Mouse (Mus musculus) gastrocnemius, postnatal 14 days (tissue): ENCODE results near the gene Ano5. TPM values are rescaled to one million over a fixed set of nuclear protein-coding genes. Genes with fewer than 3 reads are reported as not detected.

Experiments used
- DNase-seq: peaks from one replicate; pipeline ENCODE4 v3.0.0; 2021; ENCODE audit warnings: mixed read lengths
- intact Hi-C: fragments of 180-260 bp; cut with DNase I; formaldehyde crosslinking; loops from one replicate; pipeline ENCODE4 v1.15.1; 2025; ENCODE audit warnings: low total_unique reads
- long read RNA-seq, 2 experiments: library from polyadenylated mRNA; stranded (forward); transcript quantifications; one replicate each; pipeline ENCODE4 v2.0.0; 2021
- total RNA-seq, 2 experiments: library from RNA; stranded (reverse); gene quantifications; 2 replicates each; pipeline ENCODE4 v1.2.3; 2021

Gene Ano5
- total RNA-seq: 10 to 100 TPM; 45.3 to 47.6 TPM
- long read RNA-seq, experiment 1, partial matches to known transcripts: 5 of 13 reads
- long read RNA-seq, experiment 1, other reads (novel, unspliced or antisense): 8 of 13 reads
- long read RNA-seq, experiment 2, full-length matches to known transcripts: 3 of 21 reads
- long read RNA-seq, experiment 2, partial matches to known transcripts: 8 of 21 reads
- long read RNA-seq, experiment 2, other reads (novel, unspliced or antisense): 10 of 21 reads

DNA sequence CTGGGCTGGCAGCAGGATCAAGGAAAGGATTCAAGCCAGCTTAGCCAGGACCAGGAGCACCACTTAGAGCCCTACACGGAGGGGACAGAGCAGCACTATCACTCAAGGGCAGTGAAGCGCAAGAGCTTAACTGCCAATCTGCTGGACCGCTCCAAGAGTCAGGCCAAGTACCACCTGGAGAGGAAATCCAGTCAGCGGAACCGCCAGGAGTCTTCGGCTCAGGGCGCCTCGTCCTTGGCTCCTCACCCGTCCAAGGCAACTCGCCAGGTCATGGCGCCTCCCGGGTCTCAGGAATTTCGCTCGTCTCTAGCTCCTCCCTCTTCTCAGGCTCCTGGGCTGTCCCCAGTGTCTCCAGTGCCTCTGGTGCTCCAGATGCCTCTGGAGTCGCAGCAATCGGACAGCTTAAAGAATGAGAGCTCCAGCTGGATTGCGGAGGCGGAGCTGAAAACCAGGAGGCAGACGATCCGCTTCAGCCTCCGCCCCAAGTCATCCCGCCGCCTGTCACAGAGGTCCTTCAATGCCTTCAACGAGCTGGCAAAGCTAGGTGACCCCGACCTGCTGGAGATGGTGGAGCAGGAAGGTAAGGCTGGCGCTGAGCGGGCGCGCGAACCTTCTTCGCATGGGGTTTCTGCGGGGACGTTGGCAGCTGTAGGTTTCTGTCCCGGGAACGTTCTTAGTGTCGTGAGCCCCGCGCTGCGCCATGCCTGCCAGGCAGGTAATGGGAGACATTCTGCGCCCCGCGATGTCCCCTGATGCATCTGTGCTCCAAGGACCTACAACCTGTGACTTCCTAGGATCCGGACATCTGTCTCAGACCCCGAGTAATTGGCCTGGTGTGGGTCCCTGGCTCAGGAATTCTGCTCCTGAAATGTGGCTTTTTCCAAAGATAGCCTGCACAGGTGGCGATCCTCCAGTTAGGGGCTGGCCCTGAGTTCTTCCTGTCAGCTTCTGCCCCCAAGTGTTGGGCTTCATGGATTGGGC lies at the start of gene Ano5:
Ano5 (plus strand) TSS at position 359 of the 981 bp plus-strand sequence.
- intact Hi-C loops: no loop called here
- peak; percentile 49 for DNase-seq

DNA sequence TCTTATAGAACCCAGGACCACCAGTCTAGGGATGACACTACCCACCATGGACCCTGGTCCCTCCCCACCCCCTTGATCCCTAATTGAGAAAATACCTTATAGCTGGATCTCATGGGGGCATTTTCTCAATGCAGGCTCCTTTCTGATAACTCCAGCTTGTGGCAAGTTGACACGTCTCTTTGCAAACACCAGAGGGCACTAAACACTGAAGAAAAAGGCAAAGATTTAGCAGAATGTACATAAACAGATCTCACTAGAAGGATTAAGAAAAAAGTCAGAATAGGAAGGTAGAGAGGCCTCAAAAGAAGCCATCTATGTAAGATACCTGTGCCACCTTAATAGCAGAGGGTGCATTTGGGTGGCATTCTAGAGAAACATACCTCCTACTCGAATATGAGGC lies 11.4 kb upstream of the Ano5 start:
- DNase-seq: no peak

DNA sequence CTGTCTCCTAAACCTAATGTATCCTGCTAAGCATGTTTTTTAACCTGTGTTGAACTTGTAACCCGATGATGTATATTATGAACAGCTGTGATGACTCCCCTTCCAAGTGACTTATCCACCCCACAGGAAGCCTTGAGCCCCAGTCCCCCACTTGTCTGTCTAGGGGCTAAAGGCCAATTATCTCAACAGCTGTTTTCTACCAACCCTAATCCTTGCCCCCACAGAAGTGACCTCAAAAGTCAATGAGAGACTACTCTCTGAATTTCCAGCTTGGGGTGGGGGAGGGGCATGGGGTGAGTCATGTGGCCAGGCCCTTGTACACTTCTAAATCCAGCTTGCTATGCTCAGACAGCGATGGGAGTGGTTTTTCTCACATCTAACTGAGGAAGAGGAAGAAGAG lies 6.9 kb upstream of the Ano5 start:
- no peak for DNase-seq
- intact Hi-C loops: no loop called here

More for the DNA sequence above, 11.4 kb upstream of the Ano5 start:
- intact Hi-C loops: loop anchor here (10.0 kb wide), 1 partner anchor 45 kb away; no protein-coding TSS in a partner anchor

DNA sequence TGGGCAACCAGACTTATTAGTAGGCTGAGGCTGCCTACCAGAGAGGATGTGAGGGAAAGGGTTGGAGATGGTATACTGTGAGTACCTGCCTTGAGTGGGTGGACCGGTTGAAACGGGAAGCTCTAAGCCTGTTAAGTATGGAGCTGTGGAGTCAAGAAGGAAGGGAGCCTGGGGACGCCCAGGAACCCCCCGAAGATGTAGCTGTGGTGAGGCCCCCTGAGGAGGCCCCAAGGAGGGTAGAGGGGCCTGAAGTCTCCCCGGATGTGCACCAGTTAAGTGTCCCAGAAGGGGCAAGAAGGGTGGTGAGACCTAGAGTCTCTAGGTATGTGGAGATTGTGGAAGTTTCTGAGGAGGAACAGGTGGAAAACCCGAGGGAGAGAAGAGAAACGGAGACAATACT lies 682 bp upstream of the Ano5 start:
- intact Hi-C loops: no loop called here
- no peak for DNase-seq

DNA sequence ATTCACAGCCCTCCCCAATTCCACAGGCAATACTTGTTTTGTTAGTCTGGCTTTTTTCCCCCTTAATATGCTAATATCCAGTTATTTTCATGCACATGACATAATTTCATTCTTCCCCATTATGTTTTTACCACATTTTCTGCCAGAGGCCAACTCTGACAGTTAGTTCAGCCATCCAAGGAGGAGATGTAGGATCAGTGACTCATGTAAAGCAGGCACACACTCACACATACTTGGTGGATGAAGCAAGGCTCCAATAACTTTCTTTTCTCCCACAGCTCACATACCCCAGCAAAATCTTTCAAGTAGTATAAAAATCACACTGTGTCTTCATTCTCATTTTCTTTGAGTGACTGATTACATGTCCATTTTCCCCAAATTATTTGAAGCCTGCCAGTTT lies 28.5 kb downstream of the Ano5 start:
- intact Hi-C loops: no loop called here

DNA sequence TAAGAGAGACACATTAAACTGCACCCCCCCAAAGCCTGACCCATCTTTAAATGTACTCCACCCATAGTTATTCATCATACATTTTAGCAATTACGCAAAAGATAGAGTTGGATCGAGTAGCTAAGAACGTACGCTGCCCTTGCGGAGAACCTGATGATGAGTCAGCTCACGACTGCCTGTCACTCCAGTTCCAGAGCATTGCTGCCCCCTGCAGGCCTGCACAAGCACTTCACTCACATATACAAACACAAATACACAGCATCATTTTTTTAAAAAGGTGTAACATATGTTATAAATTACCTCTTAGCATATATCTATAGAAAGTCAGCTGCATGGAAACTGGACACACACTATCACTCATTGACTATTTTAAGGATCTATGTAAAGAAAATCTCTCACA lies 29.9 kb downstream of the Ano5 start:
- DNase-seq: peak; percentile 26

More for the DNA sequence above, 28.5 kb downstream of the Ano5 start:
- no peak for DNase-seq

DNA sequence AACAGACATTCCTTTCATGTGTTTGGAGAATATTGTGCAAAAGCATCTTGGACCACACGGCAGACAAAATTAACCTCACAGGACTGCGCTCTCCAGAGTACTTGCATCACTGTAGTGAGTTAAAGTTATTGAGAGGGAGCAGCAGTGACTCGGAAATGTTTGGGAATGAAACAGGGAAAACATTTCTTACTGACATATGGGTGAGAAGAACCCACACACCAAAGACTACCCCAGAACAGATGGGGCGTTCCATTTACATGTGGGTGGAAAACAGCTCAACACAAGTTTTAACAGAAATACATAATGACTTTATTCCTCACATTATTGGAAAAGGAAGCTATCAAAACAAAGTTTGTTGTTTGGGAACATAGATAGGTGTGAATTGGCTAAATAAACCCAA lies 89.2 kb downstream of the Ano5 start:
- intact Hi-C loops: no loop called here
- DNase-seq: no peak

More for the DNA sequence above, 29.9 kb downstream of the Ano5 start:
- intact Hi-C loops: loop anchor here (10.0 kb wide), 1 partner anchor 46 kb away; no protein-coding TSS in a partner anchor

DNA sequence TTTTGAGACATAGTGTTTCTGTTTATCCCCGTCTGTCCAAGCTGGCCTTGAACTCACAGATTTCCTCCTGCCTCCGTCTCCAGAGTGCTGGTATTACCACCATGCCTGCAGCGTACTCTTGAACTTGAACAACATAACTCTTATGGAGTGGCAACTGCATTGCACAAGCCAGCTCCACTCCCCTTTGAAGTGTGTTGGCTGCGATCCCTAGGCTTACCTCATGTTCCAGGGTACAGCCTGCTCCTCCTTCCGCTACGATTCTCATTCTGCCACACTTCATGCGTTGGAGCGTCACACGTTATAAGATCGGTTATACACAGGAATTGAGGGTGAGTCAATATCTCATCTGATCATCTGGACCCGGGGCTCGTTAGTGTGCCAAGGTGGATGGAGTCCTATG lies 92.9 kb downstream of the Ano5 start:
- no peak for DNase-seq
- intact Hi-C loops: no loop called here

DNA sequence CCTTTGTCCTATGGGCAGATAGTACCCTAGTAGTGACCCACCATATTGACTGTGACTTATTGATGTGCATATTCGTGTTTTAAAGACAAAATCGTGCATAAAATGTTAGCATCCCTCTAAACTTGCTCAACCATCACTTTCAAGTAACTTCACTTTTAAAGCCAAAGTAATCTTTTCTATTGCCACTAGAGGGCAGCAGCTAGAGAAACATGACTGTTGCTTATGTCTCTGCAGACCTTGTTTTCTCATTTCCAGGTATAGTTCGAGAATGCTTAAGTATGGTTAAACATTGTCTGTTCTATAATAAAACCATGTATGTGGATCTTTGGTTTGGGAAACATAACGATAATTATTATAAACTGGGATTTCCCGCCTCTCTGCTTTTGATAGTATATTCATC lies 103.6 kb downstream of the Ano5 start:
- intact Hi-C loops: no loop called here
- DNase-seq: no peak

DNA sequence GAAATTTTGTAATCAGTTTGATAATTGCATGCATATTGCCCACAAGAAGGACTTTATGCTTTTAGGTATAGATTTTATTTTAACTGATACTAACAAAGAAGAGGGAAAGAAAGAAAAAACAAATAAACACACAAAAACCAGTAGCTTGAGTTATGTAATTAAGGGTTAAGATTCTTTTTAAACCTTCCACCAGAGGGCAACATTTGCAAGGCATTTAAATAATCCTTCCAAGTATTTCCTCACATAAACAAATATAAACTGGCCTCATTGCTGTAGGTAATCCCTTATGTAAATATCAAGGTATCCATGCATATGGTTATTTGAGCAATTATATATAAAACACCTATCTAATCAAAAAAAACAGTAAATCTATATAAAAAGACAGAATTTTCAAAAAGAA lies 107.1 kb downstream of the Ano5 start:
- intact Hi-C loops: no loop called here
- DNase-seq: no peak

DNA sequence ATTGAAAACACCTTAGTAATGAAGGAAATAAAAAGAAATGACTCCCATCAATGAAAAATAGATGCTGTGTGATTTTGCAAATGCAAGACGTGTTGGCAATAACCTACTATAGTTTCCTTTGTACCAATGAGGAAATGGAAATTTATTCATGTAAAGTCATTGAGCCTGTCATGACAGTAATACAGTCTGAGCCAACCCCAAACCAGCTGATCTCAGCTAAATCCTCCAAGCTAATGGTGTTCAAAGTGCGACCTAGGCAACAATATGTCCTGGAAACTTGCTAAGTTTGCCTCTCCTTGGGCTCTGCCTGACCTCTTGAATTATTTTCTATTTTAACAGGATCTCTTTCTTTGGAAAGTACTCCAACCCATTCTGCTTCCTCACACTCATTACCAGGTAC lies 107.6 kb downstream of the Ano5 start:
- intact Hi-C loops: no loop called here
- DNase-seq: no peak

DNA sequence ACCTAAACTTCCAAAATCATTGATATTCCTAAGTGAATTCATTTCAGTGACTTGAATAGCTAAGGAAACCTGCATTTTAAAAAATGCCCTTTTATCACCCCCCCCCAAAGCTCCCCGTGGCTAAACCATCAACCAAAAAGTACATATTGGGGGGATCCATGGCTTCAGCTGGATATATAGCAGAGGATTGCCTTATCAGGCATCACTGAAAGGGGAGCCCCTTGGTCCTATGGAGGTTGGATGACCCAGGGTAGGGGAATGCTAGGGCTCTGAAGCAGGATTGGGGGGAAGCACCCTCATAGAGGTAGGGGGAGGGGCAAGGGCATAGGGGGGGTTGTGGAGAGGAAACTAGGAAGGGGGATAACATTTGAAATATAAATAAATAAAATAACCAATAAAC lies 109.1 kb downstream of the Ano5 start:
- intact Hi-C loops: loop anchor here (2.0 to 10.0 kb wide), 2 partner anchors 205 to 353 kb away; no protein-coding TSS in a partner anchor

DNA sequence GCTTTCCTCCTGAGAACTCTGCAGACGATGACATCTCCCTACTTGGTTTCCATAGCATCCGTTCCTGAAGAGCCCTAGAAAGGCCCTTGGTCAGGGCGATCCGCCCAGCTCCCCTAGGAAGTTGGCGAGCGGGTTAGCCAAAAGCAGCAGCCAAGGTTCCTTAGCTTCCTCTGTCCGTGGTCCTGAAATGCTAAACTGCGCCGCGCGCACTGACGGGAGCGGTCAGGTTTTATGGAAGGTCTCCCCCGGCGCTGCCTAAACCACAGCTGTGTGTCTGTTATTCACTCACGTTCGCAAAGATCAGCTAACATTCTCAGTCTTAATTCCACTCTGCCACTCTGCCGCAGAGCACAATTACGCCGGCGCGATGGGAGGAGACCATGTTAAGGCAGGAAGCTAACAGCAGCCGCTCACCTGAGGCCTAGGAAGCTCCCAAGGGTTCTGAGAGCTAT lies 110.9 kb downstream of the Ano5 start, which contains the start of gene Slc17a6:
Slc17a6 (plus strand) TSS at position 313 of the 452 bp plus-strand sequence.
- intact Hi-C loops: loop anchor here (2.0 to 10.0 kb wide), 2 partner anchors 203 to 351 kb away; no protein-coding TSS in a partner anchor
- peak; percentile 70 for DNase-seq

More for the DNA sequence above, 109.1 kb downstream of the Ano5 start:
- DNase-seq: no peak

DNA sequence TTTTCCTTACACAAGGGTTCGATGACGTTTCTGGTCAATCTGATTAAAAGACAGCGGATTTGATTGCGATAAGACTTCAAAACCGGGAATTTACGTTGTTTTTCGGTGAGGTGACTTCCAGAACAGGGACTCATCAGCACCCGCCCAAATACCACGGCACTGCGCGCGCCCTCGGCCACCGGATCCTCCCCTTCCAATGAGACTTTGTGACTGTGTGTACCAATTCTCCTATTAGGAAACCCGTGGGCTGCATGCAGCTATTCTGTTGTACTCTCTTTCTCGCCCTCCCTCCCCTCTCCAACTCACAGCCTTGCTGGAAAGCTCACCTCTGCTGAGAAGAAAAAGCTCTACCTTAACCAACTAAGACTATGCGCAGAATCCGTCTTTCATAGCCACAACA lies 111.4 kb downstream of the Ano5 start:
- DNase-seq: no peak
- intact Hi-C loops: loop anchor here (10.0 kb wide), 1 partner anchor 203 kb away; no protein-coding TSS in a partner anchor

DNA sequence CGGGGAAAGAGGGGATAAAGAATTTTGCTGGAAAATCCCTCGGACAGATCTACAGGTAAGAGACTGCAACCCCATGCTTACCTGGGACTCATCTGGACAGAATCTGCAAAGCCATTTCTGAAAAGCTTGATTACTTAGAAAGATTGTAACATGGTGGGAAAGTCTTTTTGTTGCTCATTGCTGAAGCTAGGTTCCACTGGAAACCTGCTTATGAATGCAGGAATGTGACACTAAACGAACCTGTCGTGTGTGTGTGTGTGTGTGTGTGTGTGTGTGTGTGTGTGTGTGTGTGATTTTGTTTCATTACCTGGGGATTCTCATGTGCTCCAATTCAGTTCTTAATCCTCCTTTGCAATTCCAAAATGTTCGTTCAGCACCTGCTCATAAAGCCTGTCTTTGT lies 111.8 kb downstream of the Ano5 start:
- intact Hi-C loops: loop anchor here (10.0 kb wide), 1 partner anchor 202 kb away; no protein-coding TSS in a partner anchor
- no peak for DNase-seq

DNA sequence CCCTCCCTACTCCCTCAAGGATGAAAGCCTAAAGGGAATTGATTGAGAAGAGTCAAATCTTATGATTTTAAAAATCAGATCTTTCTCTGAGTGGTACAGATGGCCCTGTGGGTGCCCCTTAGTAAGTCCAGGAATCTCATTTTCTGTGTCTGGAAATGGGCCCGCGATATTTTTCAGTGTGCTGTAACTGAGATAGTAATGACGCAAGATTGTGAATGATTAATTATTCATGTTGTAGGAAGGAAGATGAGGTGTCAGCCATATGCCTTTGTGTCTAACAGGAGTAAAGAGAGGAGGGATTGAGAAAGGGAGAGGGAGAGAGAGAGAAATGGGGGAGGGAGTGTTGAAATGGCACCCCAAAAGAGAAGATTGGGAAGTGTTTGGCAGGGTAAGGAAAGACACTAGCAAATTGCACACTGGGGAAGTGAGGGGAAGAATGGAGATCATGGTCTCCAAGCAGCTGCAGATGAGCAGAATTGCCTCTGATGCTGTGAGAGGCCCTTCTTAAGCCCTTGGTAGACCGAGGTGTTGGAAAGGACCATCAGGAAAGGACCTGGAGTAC lies 113.6 kb downstream of the Ano5 start:
- no peak for DNase-seq
- intact Hi-C loops: loop anchor here (10.0 kb wide), 1 partner anchor 200 kb away; no protein-coding TSS in a partner anchor

DNA sequence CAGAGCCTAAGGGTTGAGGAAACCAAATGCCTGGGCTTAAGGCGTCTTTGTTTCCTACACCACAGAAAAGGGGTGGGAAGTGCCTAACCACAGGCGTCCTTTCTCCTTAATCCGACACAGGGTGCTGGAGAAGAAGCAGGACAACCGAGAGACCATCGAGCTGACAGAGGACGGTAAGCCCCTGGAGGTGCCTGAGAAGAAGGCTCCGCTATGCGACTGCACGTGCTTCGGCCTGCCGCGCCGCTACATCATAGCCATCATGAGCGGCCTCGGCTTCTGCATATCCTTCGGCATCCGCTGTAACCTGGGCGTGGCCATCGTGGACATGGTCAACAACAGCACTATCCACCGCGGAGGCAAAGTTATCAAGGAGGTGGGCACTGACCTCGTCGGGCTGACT lies 114.3 kb downstream of the Ano5 start:
- intact Hi-C loops: loop anchor here (10.0 kb wide), 1 partner anchor 200 kb away; no protein-coding TSS in a partner anchor
- DNase-seq: no peak

DNA sequence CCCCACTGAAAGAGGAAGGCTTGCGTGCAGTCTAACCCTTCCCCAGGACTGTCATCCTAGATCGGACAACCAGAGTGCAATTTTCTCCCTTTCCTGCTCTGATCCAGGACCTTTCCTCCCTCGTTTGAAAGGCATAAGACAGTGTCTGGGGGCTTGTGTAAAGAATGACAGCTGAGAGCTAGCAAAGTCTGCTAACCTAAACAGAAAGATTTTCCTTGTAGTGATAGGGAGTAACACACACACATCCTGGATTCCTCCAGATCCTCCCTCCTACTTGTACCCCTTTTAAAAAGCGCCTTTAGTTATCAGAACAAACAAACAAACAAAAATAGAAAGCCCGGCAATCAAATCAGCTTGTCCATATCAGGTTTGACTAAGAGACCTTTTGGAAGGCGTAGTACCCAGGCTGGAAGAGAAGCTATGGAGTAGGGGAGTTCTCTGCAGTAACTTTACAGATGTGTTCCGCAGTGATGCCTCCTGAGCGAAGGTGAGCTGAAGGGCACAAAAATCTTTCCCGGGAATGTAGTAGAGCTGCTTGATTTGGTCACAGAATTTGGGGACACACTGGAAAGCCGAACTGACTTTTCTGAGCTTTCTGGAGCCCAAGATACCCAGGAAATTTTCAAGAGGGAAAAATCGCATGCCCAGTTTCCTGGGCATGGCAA lies 114.9 kb downstream of the Ano5 start:
- no peak for DNase-seq
- intact Hi-C loops: loop anchor here (10.0 kb wide), 1 partner anchor 199 kb away; no protein-coding TSS in a partner anchor

DNA sequence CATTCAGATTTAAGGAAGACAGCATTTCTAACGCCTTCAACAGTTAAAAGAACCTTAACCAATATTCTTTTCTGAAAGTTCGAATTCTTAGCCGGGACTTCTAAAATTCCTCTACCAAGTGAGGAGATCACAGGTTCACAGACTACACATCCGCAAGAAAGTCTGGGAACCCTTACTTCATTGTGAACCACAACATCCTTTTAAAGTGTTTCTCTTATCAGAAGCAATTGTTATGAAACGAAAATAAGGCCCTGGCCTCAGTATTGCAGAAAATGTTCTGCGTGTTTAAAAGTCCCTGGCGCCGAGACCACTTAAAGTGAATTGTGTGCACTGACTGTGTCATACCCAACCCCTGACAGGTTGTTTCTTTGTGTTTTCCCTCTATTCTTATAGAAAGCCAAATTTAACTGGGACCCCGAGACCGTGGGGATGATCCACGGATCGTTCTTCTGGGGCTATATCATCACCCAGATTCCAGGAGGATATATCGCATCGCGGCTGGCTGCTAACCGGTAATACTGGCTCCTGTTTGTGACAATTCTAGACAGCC lies 115.7 kb downstream of the Ano5 start:
- intact Hi-C loops: loop anchor here (10.0 kb wide), 1 partner anchor 198 kb away; no protein-coding TSS in a partner anchor
- DNase-seq: no peak
